Mouse (Mus musculus) kidney, embryonic 15.5 days (tissue): ENCODE data around the gene Ntn4. TPM values are rescaled to one million over a fixed set of nuclear protein-coding genes. Genes with fewer than 3 reads are reported as not detected.

ENCODE experiments used
- ATAC-seq: fragments of 200-750 bp; cut with Nextera tagmentation; replicated peaks from 2 replicates; pipeline ENCODE4 v1.8.0; 2017; ENCODE audit warnings: moderate TSS enrichment; ENCODE audit not compliant: low FRiP score
- H3K27ac ChIP-seq: fragments of 300-500 bp; sonication (generic); 2 replicates; pipeline ENCODE4 v1.5.1; 2015; ENCODE audit warnings: mild to moderate bottlenecking, inconsistent platforms
- H3K27me3 ChIP-seq: fragments of 300-500 bp; sonication (generic); 2 replicates; pipeline ENCODE4 v1.6.1; 2015; ENCODE audit warnings: inconsistent platforms
- H3K36me3 ChIP-seq: fragments of 300-500 bp; sonication (generic); 2 replicates; pipeline ENCODE4 v1.6.1; 2015; ENCODE audit warnings: inconsistent platforms
- H3K4me1 ChIP-seq: fragments of 300-500 bp; sonication (generic); 2 replicates; pipeline ENCODE4 v1.6.1; 2015; ENCODE audit warnings: inconsistent platforms
- H3K4me2 ChIP-seq: fragments of 300-500 bp; sonication (generic); 2 replicates; pipeline ENCODE4 v1.6.1; 2015; ENCODE audit warnings: moderate library complexity, mild to moderate bottlenecking, inconsistent platforms
- H3K4me3 ChIP-seq: fragments of 300-500 bp; sonication (generic); replicated peaks from 2 replicates; pipeline ENCODE4 v1.5.1; 2015; ENCODE audit warnings: mild to moderate bottlenecking, inconsistent platforms
- H3K9ac ChIP-seq: fragments of 300-500 bp; sonication (generic); 2 replicates; pipeline ENCODE4 v1.6.1; 2015; ENCODE audit warnings: mild to moderate bottlenecking, inconsistent platforms
- H3K9me3 ChIP-seq: fragments of 300-500 bp; sonication (generic); replicated peaks from 2 replicates; pipeline ENCODE4 v1.6.1; 2016; ENCODE audit warnings: inconsistent platforms
- WGBS: fragments of 180-500 bp; shearing (Covaris S2); methylation state at CpG from one replicate; pipeline ENCODE4 v1.1.7; 2015; ENCODE audit warnings: mixed read lengths; 5-methylcytosine and 5-hydroxymethylcytosine counted together
- polyA plus RNA-seq: library from polyadenylated mRNA; unstranded; fragments of >200 nt; fragmentation: Nextera tagmentation; extraction: Ambion mirVana; gene quantifications from 2 replicates; pipeline ENCODE4 v1.2.1, GENCODE M21; 2015

The Ntn4 gene
- polyA plus RNA-seq, 1 experiment from 2014 or later, result 0.93 TPM

DNA sequence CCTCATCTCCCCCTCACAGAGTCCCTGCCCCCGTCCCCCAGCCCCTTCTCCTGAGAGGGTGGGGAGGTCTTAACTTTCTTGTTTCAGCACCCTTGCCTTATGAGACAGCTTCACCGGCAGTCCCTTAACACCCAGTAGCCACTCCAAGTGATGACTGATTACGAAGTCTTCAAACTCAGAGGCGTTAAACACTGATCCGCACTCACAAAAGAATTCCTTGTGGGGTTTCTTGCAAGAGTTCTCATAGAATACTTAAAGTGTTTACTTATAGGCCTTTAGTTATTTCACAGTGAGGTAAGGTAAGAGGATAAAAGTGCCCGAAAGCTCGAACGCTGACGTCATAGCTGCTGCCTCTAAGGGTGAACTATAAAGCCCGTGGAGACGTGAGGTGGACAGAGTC, 50.9 kb downstream of the Ntn4 start:
- Histone ChIP-seq H3K9ac (no peak overlapping the region), H3K36me3 (no peaks in the 10 kb centered on the region), H3K27ac (no peak overlapping the region), H3K4me2 (no peak overlapping the region), H3K4me3 (no peak overlapping the region), H3K4me1 (0 out of 2 replicates have a peak, but pooled peaks cover 3% of the 10 kb centered on the region), H3K27me3 (no peaks in the 10 kb centered on the region), H3K9me3 (no peaks in the 10 kb centered on the region)
- 65% methylated on average over 11 of the region's 11 CpGs for WGBS
- ATAC-seq, result no peak

DNA sequence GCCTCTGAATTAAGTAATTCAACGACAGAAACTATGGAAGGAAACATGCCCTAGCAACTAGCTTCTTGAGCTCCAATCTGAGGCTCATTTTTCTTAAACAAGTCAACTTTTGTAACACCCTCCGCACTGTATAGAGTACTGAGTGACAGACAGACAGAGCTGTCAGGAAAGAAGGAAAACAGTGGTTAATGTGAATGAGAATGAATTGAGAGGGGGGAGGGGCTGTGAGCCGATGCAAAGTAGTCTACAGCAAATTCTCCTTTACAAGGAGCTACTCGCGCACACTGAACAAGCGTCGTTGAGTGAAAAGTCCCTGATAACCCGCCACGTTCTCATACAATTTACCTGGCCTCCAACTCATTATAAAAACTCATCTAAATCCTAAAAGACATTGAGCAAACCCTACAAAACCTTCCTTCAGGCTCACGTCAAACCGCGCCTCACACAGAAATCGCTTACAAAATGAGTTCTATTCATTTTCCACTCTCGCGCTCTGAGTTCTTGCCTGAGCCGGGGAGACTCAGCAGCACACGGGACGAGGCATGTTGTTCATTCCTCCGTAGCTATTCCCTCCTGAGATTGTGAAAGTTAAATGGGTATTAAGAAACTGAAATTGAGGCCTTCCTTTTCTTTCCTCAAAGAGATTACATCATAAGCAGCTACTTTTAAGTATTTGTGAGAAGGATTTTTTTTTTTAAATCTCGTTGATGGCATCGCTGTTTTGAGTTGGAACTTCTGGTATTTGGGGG, 54.7 kb downstream of the Ntn4 start:
- no peak overlapping the region for H3K27ac ChIP-seq
- no peaks in the 10 kb centered on the region for H3K9me3 ChIP-seq
- H3K9ac ChIP-seq, result no peak overlapping the region
- no peak overlapping the region for H3K4me3 ChIP-seq
- no peaks in the 10 kb centered on the region for H3K36me3 ChIP-seq
- no peaks in the 10 kb centered on the region for H3K27me3 ChIP-seq
- H3K4me1 ChIP-seq, result no peaks in the 10 kb centered on the region
- WGBS, result 73% methylated on average over 21 of the region's 21 CpGs
- ATAC-seq, result no peak
- no peak overlapping the region for H3K4me2 ChIP-seq

DNA sequence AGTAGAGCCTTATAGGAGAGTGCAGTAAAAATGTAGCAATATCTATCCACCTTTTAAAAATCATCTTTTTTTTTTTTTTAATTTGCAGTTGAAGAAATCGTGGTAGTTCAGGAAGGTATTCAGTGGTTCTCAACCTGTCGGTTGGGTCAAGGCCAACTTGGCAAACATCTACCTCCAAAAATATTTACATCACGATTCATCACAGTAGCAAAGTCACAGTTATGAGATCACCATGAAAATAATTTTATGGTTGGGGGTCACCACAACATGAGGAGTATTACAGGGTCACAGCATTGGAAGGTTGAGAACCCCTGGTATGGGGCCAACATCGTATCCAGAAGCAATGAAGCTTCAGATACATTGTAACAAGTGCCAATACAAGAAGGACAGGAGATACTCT, 55.5 kb downstream of the Ntn4 start:
- no peak overlapping the region for H3K4me2 ChIP-seq
- H3K9ac ChIP-seq, result no peak overlapping the region
- no peak overlapping the region for H3K27ac ChIP-seq
- H3K36me3 ChIP-seq, result no peaks in the 10 kb centered on the region
- H3K9me3 ChIP-seq, result no peaks in the 10 kb centered on the region
- H3K4me3 ChIP-seq, result no peak overlapping the region
- no peaks in the 10 kb centered on the region for H3K27me3 ChIP-seq
- H3K4me1 ChIP-seq, result no peaks in the 10 kb centered on the region
- no peak for ATAC-seq
- 89% methylated on average over 4 of the region's 4 CpGs for WGBS

DNA sequence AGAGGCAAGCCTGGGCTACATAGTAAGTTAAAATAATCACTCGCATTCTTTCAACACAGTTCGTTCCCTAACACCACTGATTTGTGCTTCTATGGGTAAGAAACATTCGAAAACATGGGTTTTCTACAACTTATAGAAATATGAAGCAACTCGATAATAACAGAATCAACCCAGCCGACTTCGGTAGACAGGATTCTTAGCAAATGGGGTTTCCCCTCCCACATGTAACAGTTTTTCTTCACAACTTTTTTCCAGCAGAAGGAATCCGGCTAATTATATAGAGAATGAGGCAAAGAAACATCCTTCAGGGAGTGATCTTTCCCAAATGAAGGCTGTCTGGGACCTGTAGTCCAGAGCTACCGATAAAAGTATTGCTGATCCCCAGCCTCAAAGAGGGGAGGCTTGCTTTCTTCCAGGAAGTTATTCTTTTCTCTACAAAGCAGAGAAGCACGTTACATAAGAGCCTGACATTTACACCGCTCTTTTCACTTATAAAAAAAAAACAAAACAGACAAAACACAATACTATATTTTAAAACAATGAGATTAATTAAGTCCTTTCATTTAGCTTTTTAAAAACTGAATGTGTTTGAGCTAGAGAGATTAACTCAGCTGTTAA, 57.5 kb downstream of the Ntn4 start:
- WGBS, result 83% methylated on average over 10 of the region's 10 CpGs
- no peaks in the 10 kb centered on the region for H3K36me3 ChIP-seq

DNA sequence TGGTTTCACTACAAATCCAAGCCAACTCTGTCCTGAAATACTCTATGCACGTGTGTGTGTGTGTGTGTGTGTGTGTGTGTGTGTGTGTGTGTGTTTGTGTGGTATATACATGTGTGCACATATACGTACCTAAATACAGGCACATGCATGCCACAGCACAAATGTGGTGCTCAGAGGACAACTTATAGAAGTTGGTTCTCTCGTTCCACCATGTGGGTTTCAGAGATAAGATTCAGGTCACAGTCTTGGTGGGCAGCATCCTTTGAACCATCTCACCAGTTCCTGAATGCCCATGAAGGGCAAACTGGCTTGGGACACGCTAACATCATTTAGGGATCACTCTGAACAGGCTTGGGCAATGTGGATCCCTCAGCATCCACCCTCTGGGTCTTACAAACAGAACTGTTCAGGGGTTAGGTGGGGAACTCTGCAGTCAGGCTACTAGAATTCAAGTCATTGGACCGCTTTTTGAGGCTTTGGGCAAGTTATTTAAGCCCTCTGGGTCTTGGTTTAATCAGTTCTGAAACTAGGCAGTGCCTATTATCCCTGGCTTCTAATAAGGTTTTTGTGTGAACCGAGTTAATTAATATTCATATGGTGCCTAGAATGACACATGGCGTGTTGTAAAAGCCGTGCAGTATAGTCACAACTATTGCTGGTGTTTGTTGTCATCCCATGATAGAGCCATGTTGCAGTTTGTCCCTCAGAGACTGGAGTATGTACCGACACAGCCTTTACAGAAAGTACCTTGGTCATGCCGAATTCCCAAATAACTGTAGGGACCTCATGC, 59.4 kb downstream of the Ntn4 start:
- ATAC-seq, result no peak
- WGBS, result 87% methylated on average over 10 of the region's 10 CpGs
- no peak overlapping the region for H3K4me2 ChIP-seq

More for the DNA sequence above, 57.5 kb downstream of the Ntn4 start:
- Histone ChIP-seq H3K27me3 (no peaks in the 10 kb centered on the region), H3K9me3 (no peaks in the 10 kb centered on the region), H3K9ac (no peak overlapping the region), H3K4me1 (no peaks in the 10 kb centered on the region), H3K27ac (no peak overlapping the region), H3K4me2 (no peak overlapping the region), H3K4me3 (no peak overlapping the region)
- no peak for ATAC-seq

DNA sequence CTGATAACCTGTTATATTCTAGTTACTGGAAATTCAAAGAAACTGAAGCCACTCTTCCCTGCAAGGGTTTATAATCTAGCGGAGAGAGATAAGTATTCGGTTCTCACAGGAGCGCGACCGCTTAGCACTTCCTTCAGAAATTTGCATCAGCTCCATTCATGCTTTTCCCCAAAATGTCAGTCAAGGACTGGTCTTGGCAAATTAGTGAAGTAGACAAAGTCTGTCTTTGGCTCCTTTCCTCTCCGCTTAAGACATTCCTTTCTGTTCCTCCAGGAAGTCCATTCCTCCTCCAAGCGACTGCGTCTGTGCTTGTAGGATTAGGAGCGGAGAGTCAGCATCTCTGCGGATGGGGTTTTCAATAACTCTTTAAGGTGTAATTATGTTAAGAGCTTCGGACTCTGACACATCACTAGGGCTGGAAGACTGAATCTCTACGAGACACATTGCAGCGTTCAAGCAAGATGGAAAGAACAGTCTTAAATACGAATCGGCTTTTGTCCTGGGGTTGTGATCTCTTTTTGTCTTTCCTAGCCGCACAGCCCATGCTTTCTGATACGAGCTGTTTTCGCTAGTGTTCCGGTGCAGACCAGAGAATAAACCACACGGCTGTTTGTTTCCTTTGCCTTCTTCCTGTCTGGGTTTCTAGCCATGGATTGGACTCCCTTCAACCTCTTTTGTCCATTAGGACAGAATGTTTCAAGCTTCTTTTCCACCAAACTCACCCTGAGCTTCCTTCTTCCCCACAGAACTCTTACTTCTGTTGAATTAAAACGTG, 60.3 kb downstream of the Ntn4 start:
- Histone ChIP-seq H3K27ac (no peak overlapping the region), H3K4me2 (no peak overlapping the region), H3K4me1 (no peaks in the 10 kb centered on the region), H3K9ac (no peak overlapping the region), H3K9me3 (no peaks in the 10 kb centered on the region), H3K4me3 (no peak overlapping the region), H3K27me3 (no peaks in the 10 kb centered on the region), H3K36me3 (no peaks in the 10 kb centered on the region)
- WGBS, result 80% methylated on average over 21 of the region's 21 CpGs
- ATAC-seq, result no peak

More for the DNA sequence above, 59.4 kb downstream of the Ntn4 start:
- no peak overlapping the region for H3K4me3 ChIP-seq
- no peaks in the 10 kb centered on the region for H3K9me3 ChIP-seq
- H3K27ac ChIP-seq, result no peak overlapping the region
- no peaks in the 10 kb centered on the region for H3K36me3 ChIP-seq
- H3K9ac ChIP-seq, result no peak overlapping the region
- no peaks in the 10 kb centered on the region for H3K27me3 ChIP-seq
- H3K4me1 ChIP-seq, result no peaks in the 10 kb centered on the region

DNA sequence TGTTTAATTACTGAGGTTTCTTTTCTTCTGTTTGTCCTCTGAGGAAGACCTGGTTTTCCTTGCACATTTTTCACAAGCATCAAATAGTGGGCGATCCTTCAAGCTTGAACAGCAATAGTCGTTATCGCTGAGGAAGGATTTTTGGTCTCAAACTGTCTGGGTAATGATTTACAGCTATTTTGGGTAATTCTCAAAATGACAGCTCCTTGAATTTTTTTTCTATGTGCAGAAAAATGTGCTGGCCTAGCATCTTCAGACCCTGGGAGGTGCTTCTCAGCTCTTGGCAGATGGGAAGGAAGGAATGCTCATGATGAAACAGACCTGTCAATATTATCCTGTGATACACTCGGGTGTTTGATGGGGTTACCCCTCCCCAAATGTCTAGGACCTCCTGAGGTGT, 63.5 kb downstream of the Ntn4 start:
- ATAC-seq, result no peak
- H3K9ac ChIP-seq, result no peak overlapping the region
- H3K27ac ChIP-seq, result no peak overlapping the region
- H3K27me3 ChIP-seq, result no peaks in the 10 kb centered on the region
- H3K4me3 ChIP-seq, result no peak overlapping the region
- 71% methylated on average over 4 of the region's 4 CpGs for WGBS
- no peak overlapping the region for H3K4me2 ChIP-seq
- no peaks in the 10 kb centered on the region for H3K4me1 ChIP-seq
- H3K36me3 ChIP-seq, result no peaks in the 10 kb centered on the region
- H3K9me3 ChIP-seq, result no peaks in the 10 kb centered on the region

DNA sequence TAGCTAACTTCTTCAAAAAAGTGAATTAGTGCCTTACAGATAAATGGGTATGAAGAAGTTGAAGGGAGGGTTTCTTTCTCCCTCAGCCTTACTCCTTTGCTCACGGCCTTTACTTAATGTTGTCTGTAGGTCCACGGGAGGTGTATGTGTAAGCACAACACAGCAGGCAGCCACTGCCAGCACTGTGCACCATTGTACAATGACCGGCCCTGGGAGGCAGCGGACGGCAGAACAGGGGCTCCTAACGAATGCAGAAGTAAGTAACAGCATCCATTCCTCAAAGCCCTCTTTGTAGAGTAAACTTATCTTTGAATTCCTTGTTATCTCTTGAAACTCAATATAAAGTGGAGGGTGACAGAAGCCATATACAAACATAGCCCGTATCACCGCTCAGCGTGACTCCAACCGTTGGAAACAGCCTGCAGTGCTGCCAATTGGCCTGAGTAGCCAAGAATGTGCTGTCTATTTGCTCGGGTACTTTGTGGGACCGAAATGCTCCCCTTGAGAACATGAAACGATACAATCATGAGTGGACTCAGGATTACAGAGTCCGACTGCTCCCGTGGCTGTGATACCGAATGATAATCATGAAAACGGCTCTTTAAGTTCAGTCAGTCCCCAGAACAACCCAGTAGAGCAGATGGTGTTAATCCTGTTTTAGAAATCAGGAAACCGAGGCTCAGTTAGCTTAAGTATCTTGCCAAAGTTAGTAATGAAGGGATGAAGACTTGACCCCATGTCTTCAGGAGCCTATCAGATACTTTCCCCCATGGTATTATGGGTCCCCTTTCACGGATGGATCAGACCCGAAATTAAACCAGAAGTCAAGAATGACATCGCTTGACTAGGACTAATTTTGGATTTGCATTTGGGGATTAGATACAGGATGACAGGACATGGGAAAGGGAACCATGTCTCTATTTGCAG, 66.9 kb downstream of the Ntn4 start:
- Histone ChIP-seq H3K4me1 (no peaks in the 10 kb centered on the region), H3K4me3 (no peak overlapping the region), H3K36me3 (0 out of 2 replicates have a peak, but pooled peaks cover 4% of the 10 kb centered on the region), H3K9me3 (no peaks in the 10 kb centered on the region), H3K4me2 (no peak overlapping the region), H3K27ac (no peak overlapping the region), H3K9ac (no peak overlapping the region), H3K27me3 (no peaks in the 10 kb centered on the region)
- ATAC-seq, result no peak
- 84% methylated on average over 21 of the region's 21 CpGs for WGBS

DNA sequence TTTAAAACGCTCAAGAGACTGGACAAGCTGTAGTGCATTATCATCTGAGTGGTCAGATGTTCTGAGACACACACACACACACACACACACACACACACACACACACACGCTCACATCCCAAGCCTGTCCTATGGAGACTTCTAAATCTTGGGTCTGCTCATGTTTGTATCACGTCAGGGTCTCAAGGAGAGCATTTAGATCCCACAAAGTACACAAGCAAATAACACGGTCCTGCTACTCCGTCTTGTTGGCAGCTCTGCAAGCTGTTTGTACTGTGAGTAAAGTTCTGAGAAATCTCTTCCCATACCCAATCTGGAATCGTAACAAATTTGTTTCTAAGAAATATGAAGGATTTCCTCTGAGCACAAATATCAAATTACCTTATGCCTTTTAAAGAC, 67.6 kb downstream of the Ntn4 start:
- no peaks in the 10 kb centered on the region for H3K27me3 ChIP-seq
- H3K4me2 ChIP-seq, result no peak overlapping the region
- H3K4me3 ChIP-seq, result no peak overlapping the region
- H3K9ac ChIP-seq, result no peak overlapping the region
- H3K4me1 ChIP-seq, result no peaks in the 10 kb centered on the region
- 0 out of 2 replicates have a peak, but pooled peaks cover 4% of the 10 kb centered on the region for H3K36me3 ChIP-seq
- H3K27ac ChIP-seq, result no peak overlapping the region
- no peak for ATAC-seq
- H3K9me3 ChIP-seq, result no peaks in the 10 kb centered on the region
- 78% methylated on average over 6 of the region's 6 CpGs for WGBS

DNA sequence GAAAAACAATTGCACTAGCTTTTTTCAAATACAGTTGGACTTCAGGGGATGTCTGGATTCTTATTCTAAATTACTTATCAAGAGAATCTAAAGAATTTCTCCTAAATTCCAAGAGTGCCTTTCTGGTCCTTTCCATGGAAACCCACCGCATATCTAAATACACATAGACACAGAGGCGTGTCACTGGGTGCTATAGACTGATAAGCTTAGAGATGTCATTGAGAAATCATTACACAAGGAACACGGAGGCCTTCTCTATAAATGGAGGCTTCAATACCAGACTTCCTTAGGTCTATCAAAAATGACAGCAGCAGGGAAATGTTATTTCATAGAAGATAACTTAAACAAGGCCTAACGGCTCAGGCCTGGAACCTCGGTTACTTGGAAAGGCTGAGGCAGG, 68.0 kb downstream of the Ntn4 start:
- H3K4me3 ChIP-seq, result no peak overlapping the region

DNA sequence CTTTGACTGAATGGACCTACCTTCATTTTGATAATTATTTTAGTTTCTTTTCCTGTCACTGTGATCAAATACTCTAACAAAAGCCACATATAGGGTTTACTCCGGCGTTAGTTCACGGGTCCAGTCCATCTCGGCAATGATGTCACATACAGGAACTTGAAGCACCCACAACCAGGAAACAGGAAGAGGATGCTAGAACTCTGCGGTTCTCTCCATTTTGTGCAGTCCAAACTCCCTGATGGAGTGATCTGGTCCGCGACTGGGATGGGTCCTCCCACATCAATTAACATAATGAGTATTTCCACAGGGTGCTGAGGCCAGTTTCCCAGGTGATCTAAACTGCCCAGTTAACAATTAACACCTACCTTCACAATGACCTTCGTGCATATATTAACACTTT, 69.1 kb downstream of the Ntn4 start:
- no peak for ATAC-seq
- Histone ChIP-seq H3K27me3 (no peaks in the 10 kb centered on the region), H3K4me3 (no peak overlapping the region), H3K9ac (no peak overlapping the region), H3K27ac (no peak overlapping the region), H3K4me1 (no peaks in the 10 kb centered on the region), H3K36me3 (0 out of 2 replicates have a peak, but pooled peaks cover 4% of the 10 kb centered on the region), H3K4me2 (no peak overlapping the region), H3K9me3 (no peaks in the 10 kb centered on the region)
- whole genome bisulfite sequencing, result 78% methylated on average over 8 of the region's 8 CpGs

More for the DNA sequence above, 68.0 kb downstream of the Ntn4 start:
- H3K9ac ChIP-seq, result no peak overlapping the region
- no peak overlapping the region for H3K27ac ChIP-seq
- H3K4me1 ChIP-seq, result no peaks in the 10 kb centered on the region
- H3K36me3 ChIP-seq, result 0 out of 2 replicates have a peak, but pooled peaks cover 4% of the 10 kb centered on the region
- no peak overlapping the region for H3K4me2 ChIP-seq
- WGBS, result 75% methylated on average over 5 of the region's 5 CpGs
- H3K27me3 ChIP-seq, result no peaks in the 10 kb centered on the region
- H3K9me3 ChIP-seq, result no peaks in the 10 kb centered on the region
- ATAC-seq, result no peak
